ENCODE assay signal across 8 mouse cellular contexts in genomic region chr5:100035950-100036349, GRCm38 (mm10). TPM values are rescaled to one million over a fixed set of nuclear protein-coding genes. Genes with fewer than 3 reads are reported as not detected.
DNase-seq lines count a peak whose midpoint lies in the region; ATAC-seq lines count a peak whose summit lies in the region.

No protein-coding gene starts in this region.

- DNase-seq in heart, postnatal 36 days: no peak
- DNase-seq in brain, adult 2 months (ENCODE audit: low read depth, low spot score): peak; percentile 22
- DNase-seq in hindbrain, embryonic 11.5 days (ENCODE audit: low spot score): peak; percentile 25
- DNase-seq in adrenal gland, adult 2 months: no peak
- DNase-seq in cerebellum, adult 11 months: no peak

- intact Hi-C loops in heart, postnatal 36 days (cut with DNase I): loop anchor here (1.0 to 10.0 kb wide), 3 partner anchors 59 to 791 kb away; no protein-coding TSS in a partner anchor

- H3K9me3 ChIP-seq in heart, embryonic 14.5 days (ENCODE audit: control insufficient read depth, low read length): no peaks in the 10 kb centered on the region
- no peaks in the 10 kb centered on the region for H3K9me3 ChIP-seq in hindbrain, embryonic 11.5 days (ENCODE audit: control insufficient read depth, low read length)
- H3K9me3 ChIP-seq in midbrain, embryonic 12.5 days: no peaks in the 10 kb centered on the region

- H3K9ac ChIP-seq in heart, embryonic 14.5 days (ENCODE audit: low read length): no peak overlapping the region
- no peak overlapping the region for H3K9ac ChIP-seq in hindbrain, embryonic 11.5 days (ENCODE audit: low read depth, low read length)
- no peak overlapping the region for H3K9ac ChIP-seq in midbrain, embryonic 12.5 days (replicated peaks)

- H3K4me2 ChIP-seq in heart, embryonic 14.5 days (ENCODE audit: low read length): peak overlapping the region; percentile 99
- H3K4me2 ChIP-seq in hindbrain, embryonic 11.5 days (replicated peaks; ENCODE audit: low read depth, low read length): no peak overlapping the region
- peak overlapping the region; percentile 92 for H3K4me2 ChIP-seq in midbrain, embryonic 12.5 days (replicated peaks)

- peaks cover 0 to 50% of the 10 kb centered on the region in 2 experiments; a peak in 3 of 4 replicates for H3K4me1 ChIP-seq in heart, embryonic 14.5 days (ENCODE audit: control insufficient read depth in 2 of 2, insufficient read depth in 2 of 2, low read length in 2 of 2)
- H3K4me1 ChIP-seq in hindbrain, embryonic 11.5 days (replicated peaks; ENCODE audit: control insufficient read depth, insufficient read depth, low read length): peaks cover 2% of the 10 kb centered on the region
- peaks cover 32% of the 10 kb centered on the region for H3K4me1 ChIP-seq in midbrain, embryonic 12.5 days

- H3K27ac ChIP-seq in heart, embryonic 14.5 days (replicated peaks in 1 of 2; ENCODE audit: control insufficient read depth in 1 of 2, insufficient read depth in 1 of 2, low read depth in 2 of 2, low read length in 2 of 2): no peak overlapping the region
- H3K27ac ChIP-seq in hindbrain, embryonic 11.5 days (ENCODE audit: low read depth, low read length): no peak overlapping the region
- H3K27ac ChIP-seq in midbrain, embryonic 12.5 days (replicated peaks): no peak overlapping the region

- no peaks in the 10 kb centered on the region for H3K27me3 ChIP-seq in heart, embryonic 14.5 days (ENCODE audit: control insufficient read depth, insufficient read depth, low read length)
- no peaks in the 10 kb centered on the region for H3K27me3 ChIP-seq in hindbrain, embryonic 11.5 days (ENCODE audit: control insufficient read depth, insufficient read depth, low read length)
- no peaks in the 10 kb centered on the region for H3K27me3 ChIP-seq in midbrain, embryonic 12.5 days

- H3K4me3 ChIP-seq in heart, embryonic 14.5 days (ENCODE audit: control insufficient read depth in 1 of 2, insufficient read depth in 1 of 2, low read depth in 1 of 2, low read length in 2 of 2): peak overlapping the region in 1 of 2 experiments; percentile 86; a peak in 2 of 4 replicates
- peak overlapping the region; percentile 16; the same call in 1 of the 2 replicates for H3K4me3 ChIP-seq in hindbrain, embryonic 11.5 days (ENCODE audit: low read depth, low read length)
- peak overlapping the region; percentile 96; the same call in 1 of the 2 replicates for H3K4me3 ChIP-seq in midbrain, embryonic 12.5 days

- no peak for ATAC-seq in heart, embryonic 14.5 days (ENCODE audit: insufficient number of reproducible peaks, insufficient read depth, low FRiP score, low read depth)
- ATAC-seq in hindbrain, embryonic 11.5 days (ENCODE audit: low FRiP score): no peak
- no peak for ATAC-seq in midbrain, embryonic 12.5 days (ENCODE audit: low FRiP score, low read depth)
- ATAC-seq in frontal cortex, adult (ENCODE audit: low TSS enrichment): no peak

- peaks cover 62% of the 10 kb centered on the region for H3K36me3 ChIP-seq in heart, embryonic 14.5 days (ENCODE audit: control insufficient read depth, insufficient read depth, low read length)
- peaks cover 13% of the 10 kb centered on the region; the same call in 1 of the 2 replicates for H3K36me3 ChIP-seq in hindbrain, embryonic 11.5 days (ENCODE audit: control insufficient read depth, insufficient read depth, low read length)
- peaks cover 47% of the 10 kb centered on the region for H3K36me3 ChIP-seq in midbrain, embryonic 12.5 days

- 45% methylated on average over 7 of the region's 7 CpGs for WGBS in heart, embryonic 14.5 days
- 64% methylated on average over 7 of the region's 7 CpGs for WGBS in hindbrain, embryonic 11.5 days
- WGBS in midbrain, embryonic 12.5 days: 60% methylated on average over 7 of the region's 7 CpGs

RNA-seq across cellular contexts. Expression of gene Hnrnpdl, which starts 3.5 kb away (rescaled TPM):
- 95.1 and 97.3 TPM in 2 replicates for polyA plus RNA-seq in heart, embryonic 14.5 days (2014; fragmentation: Nextera tagmentation; extraction: Ambion mirVana)
- 10 to 100 TPM; 60.2 to 70.6 TPM for total RNA-seq in heart, postnatal 36 days (2021)
- polyA plus RNA-seq in hindbrain, embryonic 11.5 days (2014; fragmentation: Nextera tagmentation; extraction: Ambion mirVana): 268 and 286 TPM in 2 replicates
- polyA plus RNA-seq in midbrain, embryonic 12.5 days (2016; fragmentation: Nextera tagmentation; extraction: Ambion mirVana): 288 and 290 TPM in 2 replicates
- total RNA-seq in adrenal gland, adult 2 months (2021): 100 to 1,000 TPM; 100 to 114 TPM
- 70.4 and 79.3 TPM in 2 replicates for polyA plus RNA-seq in adrenal gland, adult 2 months (2012; rRNA removed)

RNA-seq across cellular contexts. Expression of gene Enoph1, which starts 3.8 kb away (rescaled TPM):
- 24.3 and 24.5 TPM in 2 replicates for polyA plus RNA-seq in heart, embryonic 14.5 days (2014; fragmentation: Nextera tagmentation; extraction: Ambion mirVana)
- 1 to 10 TPM; 6.5 to 8.6 TPM for total RNA-seq in heart, postnatal 36 days (2021)
- polyA plus RNA-seq in hindbrain, embryonic 11.5 days (2014; fragmentation: Nextera tagmentation; extraction: Ambion mirVana): 47.6 and 48.8 TPM in 2 replicates
- polyA plus RNA-seq in midbrain, embryonic 12.5 days (2016; fragmentation: Nextera tagmentation; extraction: Ambion mirVana): 39.2 and 39.9 TPM in 2 replicates
- total RNA-seq in adrenal gland, adult 2 months (2021): 10 to 100 TPM; 26.5 to 35.8 TPM
- 54.3 and 58.6 TPM in 2 replicates for polyA plus RNA-seq in adrenal gland, adult 2 months (2012; rRNA removed)

RNA-seq across cellular contexts. Expression of gene 4930524J08Rik, which starts 57.1 kb away (rescaled TPM):
- polyA plus RNA-seq in heart, embryonic 14.5 days (2014; fragmentation: Nextera tagmentation; extraction: Ambion mirVana): 1.8 and 1.9 TPM in 2 replicates
- under 1 TPM in 1 of 2 experiments, not detected in 1; 0.79 TPM for total RNA-seq in heart, postnatal 36 days (2021)
- polyA plus RNA-seq in hindbrain, embryonic 11.5 days (2014; fragmentation: Nextera tagmentation; extraction: Ambion mirVana): 2.7 and 3.6 TPM in 2 replicates
- polyA plus RNA-seq in midbrain, embryonic 12.5 days (2016; fragmentation: Nextera tagmentation; extraction: Ambion mirVana): 3.2 and 3.5 TPM in 2 replicates
- 1 to 10 TPM in 1 of 2 experiments, under 1 TPM in 1; 0.86 to 1.8 TPM for total RNA-seq in adrenal gland, adult 2 months (2021)
- polyA plus RNA-seq in adrenal gland, adult 2 months (2012; rRNA removed): 2.9 and 4.8 TPM in 2 replicates

RNA-seq across cellular contexts. Expression of gene Hnrnpd, which starts 57.2 kb away (rescaled TPM):
- polyA plus RNA-seq in heart, embryonic 14.5 days (2014; fragmentation: Nextera tagmentation; extraction: Ambion mirVana): 83.0 and 95.2 TPM in 2 replicates
- total RNA-seq in heart, postnatal 36 days (2021): 10 to 100 TPM; 69.5 to 86.9 TPM
- 253 and 281 TPM in 2 replicates for polyA plus RNA-seq in hindbrain, embryonic 11.5 days (2014; fragmentation: Nextera tagmentation; extraction: Ambion mirVana)
- polyA plus RNA-seq in midbrain, embryonic 12.5 days (2016; fragmentation: Nextera tagmentation; extraction: Ambion mirVana): 471 and 527 TPM in 2 replicates
- total RNA-seq in adrenal gland, adult 2 months (2021): 100 to 1,000 TPM in 1 of 2 experiments, 10 to 100 TPM in 1; 82.6 to 161 TPM
- polyA plus RNA-seq in adrenal gland, adult 2 months (2012; rRNA removed): 50.5 and 52.5 TPM in 2 replicates

Comparison
In these comparisons a context has a peak if more than half of its experiments do, and no peak if none do; other contexts are left out.
1. DNase-seq: peak in brain, adult 2 months (single experiment) and hindbrain, embryonic 11.5 days (single experiment); none in heart, postnatal 36 days (0 of 2), adrenal gland, adult 2 months (single experiment) and cerebellum, adult 11 months (single experiment).